Mouse (Mus musculus) cerebellum, adult 11 months (tissue): ENCODE results near the gene Arhgef2.

Experiments used
- DNase-seq: peaks from one replicate; pipeline ENCODE4 v3.0.0; 2022

Arhgef2 gene

GRCm38 (mm10) chr3:88684980-88685941, 79.5 kb downstream of the Arhgef2 start, which contains the start of gene Khdc4:
Gene Khdc4, plus strand, starts transcription at chr3:88685803.
- peak; percentile 93 for DNase-seq

- DNase-seq = peak; percentile 38
Measured at GRCm38 (mm10) chr3:88685958-88686451, 80.2 kb downstream of the Arhgef2 start.

GRCm38 (mm10) chr3:88686734-88687611, 81.2 kb downstream of the Arhgef2 start:
- DNase-seq = peak; percentile 8

- no peak for DNase-seq
Measured at GRCm38 (mm10) chr3:88689079-88689478, 83.3 kb downstream of the Arhgef2 start.

GRCm38 (mm10) chr3:88695545-88695944, 89.8 kb downstream of the Arhgef2 start:
- no peak for DNase-seq
